7 mouse cellular contexts compared by ENCODE assay signal in the genomic region with DNA sequence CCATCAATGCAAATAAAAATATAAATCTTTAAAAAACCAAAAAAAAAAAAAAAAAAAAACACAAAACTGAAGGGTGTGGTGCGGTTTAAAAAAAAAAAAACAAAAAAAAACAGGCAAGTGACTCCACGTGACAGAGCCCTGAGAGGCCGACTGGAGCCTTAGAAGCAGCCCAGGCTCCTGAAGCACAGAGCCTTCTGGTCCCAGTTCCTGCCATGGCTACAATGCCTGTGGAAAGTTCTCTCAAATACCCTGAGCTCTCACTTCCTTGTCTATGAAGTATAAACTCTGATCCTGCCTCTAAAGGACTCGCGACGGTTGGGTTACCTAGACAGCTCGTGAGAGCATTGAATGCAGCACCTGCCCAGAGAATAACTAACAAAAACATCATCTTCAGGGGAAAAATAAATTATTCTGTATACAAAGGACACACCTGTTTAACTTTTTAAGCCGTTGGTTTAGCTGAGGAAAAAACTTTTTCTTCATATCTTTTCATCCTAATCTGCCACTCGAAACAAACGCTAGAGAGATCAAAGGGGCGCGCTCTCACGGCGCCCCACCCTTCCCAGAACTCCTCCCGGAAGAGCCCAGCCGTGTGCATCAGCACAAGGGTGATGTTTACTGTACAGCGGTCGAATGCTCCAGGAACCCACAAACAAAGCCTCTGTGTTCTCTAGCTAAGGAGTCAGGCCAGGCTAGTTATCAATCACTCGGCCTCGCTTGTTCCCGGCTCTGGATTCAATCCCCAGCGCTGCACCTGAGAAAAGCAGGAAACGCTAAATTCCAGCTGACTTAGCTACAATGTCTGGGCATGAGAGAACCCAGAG. TPM values are rescaled to one million over a fixed set of nuclear protein-coding genes. Genes with fewer than 3 reads are reported as not detected.
DNase-seq lines count a peak whose midpoint lies in the region; ATAC-seq and TF ChIP-seq lines count a peak whose summit lies in the region.

No protein-coding gene starts in this region.

- no peak for TF ChIP-seq CTCF in cortical plate, adult 2 months (IDR thresholded peaks at IDR 0.05; ENCODE audit: extremely low read depth, insufficient read depth, low read length)
- TF ChIP-seq CTCF in cerebellum, adult 2 months (IDR thresholded peaks at IDR 0.05; ENCODE audit: borderline replicate concordance, insufficient read depth, low read depth, low read length), result no peak

- 56% methylated on average over 23 of the region's 23 CpGs for WGBS in neural tube, embryonic 11.5 days
- WGBS in midbrain, embryonic 16.5 days, result 60% methylated on average over 23 of the region's 23 CpGs
- 78% methylated on average over 23 of the region's 23 CpGs for WGBS in cerebellum, adult 2 months

- H3K4me3 ChIP-seq in neural tube, embryonic 11.5 days (ENCODE audit: low read depth, low read length), result no peak overlapping the region
- no peak overlapping the region for H3K4me3 ChIP-seq in cortical plate, adult 2 months (ENCODE audit: insufficient read depth, low read length)
- H3K4me3 ChIP-seq in midbrain, embryonic 16.5 days (ENCODE audit: low read depth, low read length), result no peak overlapping the region
- H3K4me3 ChIP-seq in cerebellum, adult 2 months (replicated peaks; ENCODE audit: insufficient read depth, low read depth, low read length), result no peak overlapping the region

- H3K27ac ChIP-seq in neural tube, embryonic 11.5 days (ENCODE audit: low read depth, low read length), result 0 out of 2 replicates have a peak overlapping the region, but pooled peaks have one; percentile 27
- 0 out of 2 replicates have a peak overlapping the region, but pooled peaks have one; percentile 34 for H3K27ac ChIP-seq in cortical plate, adult 2 months (ENCODE audit: insufficient read depth, low read length)
- no peak overlapping the region for H3K27ac ChIP-seq in midbrain, embryonic 16.5 days (ENCODE audit: low read length)
- no peak overlapping the region for H3K27ac ChIP-seq in cerebellum, adult 2 months (ENCODE audit: insufficient read depth, low read length)

- peak; percentile 43 for DNase-seq in neural tube, embryonic 11.5 days (ENCODE audit: low spot score)
- DNase-seq in neural tube, embryonic 10.5 days (ENCODE audit: extremely low spot score, low spot score), result no peak
- peak; percentile 76 for DNase-seq in induced T-regulatory cell, adult 2 months (ENCODE audit: low read depth)
- DNase-seq in cerebellum, adult 2 months, result no peak
- DNase-seq in kidney, postnatal 14 days, result no peak

- H3K4me1 ChIP-seq in neural tube, embryonic 11.5 days (ENCODE audit: control insufficient read depth, insufficient read depth, low read length), result peaks cover 5% of the 10 kb centered on the region; the same call in 1 of the 2 replicates
- no peaks in the 10 kb centered on the region for H3K4me1 ChIP-seq in cortical plate, adult 2 months (ENCODE audit: control insufficient read depth, insufficient read depth, low read length)
- no peaks in the 10 kb centered on the region for H3K4me1 ChIP-seq in midbrain, embryonic 16.5 days (ENCODE audit: control insufficient read depth, insufficient read depth, low read length)
- no peaks in the 10 kb centered on the region for H3K4me1 ChIP-seq in cerebellum, adult 2 months (ENCODE audit: control insufficient read depth, insufficient read depth, low read length)

- no peak overlapping the region for H3K9ac ChIP-seq in neural tube, embryonic 11.5 days (ENCODE audit: low read length)
- no peak overlapping the region for H3K9ac ChIP-seq in midbrain, embryonic 16.5 days (ENCODE audit: low read depth, low read length)

- H3K27me3 ChIP-seq in neural tube, embryonic 11.5 days (ENCODE audit: control insufficient read depth, insufficient read depth, low read length), result no peaks in the 10 kb centered on the region
- no peaks in the 10 kb centered on the region for H3K27me3 ChIP-seq in midbrain, embryonic 16.5 days (ENCODE audit: control insufficient read depth, insufficient read depth, low read depth, low read length)
- no peaks in the 10 kb centered on the region for H3K27me3 ChIP-seq in cerebellum, adult 2 months (ENCODE audit: control insufficient read depth, insufficient read depth, low read length)

- peaks cover 2% of the 10 kb centered on the region; the same call in 1 of the 2 replicates for H3K36me3 ChIP-seq in neural tube, embryonic 11.5 days (ENCODE audit: control insufficient read depth, insufficient read depth, low read length)
- peaks cover 5% of the 10 kb centered on the region; the same call in 1 of the 2 replicates for H3K36me3 ChIP-seq in midbrain, embryonic 16.5 days (ENCODE audit: control insufficient read depth, insufficient read depth, low read length)

- no peak for TF ChIP-seq POLR2A in cortical plate, adult 2 months (IDR thresholded peaks at IDR 0.05; ENCODE audit: extremely low read depth, insufficient read depth, low read length)
- no peak for TF ChIP-seq POLR2A in cerebellum, adult 2 months (IDR thresholded peaks at IDR 0.05; ENCODE audit: borderline replicate concordance, insufficient read depth, low read length)

- no peaks in the 10 kb centered on the region for H3K9me3 ChIP-seq in neural tube, embryonic 11.5 days (ENCODE audit: control insufficient read depth, low read length)
- H3K9me3 ChIP-seq in midbrain, embryonic 16.5 days (replicated peaks; ENCODE audit: control insufficient read depth, low read length, poor library complexity, severe bottlenecking), result no peaks in the 10 kb centered on the region

- 0 out of 2 replicates have a peak, but pooled peaks have one; percentile 38 for ATAC-seq in neural tube, embryonic 11.5 days (ENCODE audit: insufficient read depth, low FRiP score, low TSS enrichment)
- no peak for ATAC-seq in midbrain, embryonic 16.5 days

- 0 out of 2 replicates have a peak overlapping the region, but pooled peaks have one; percentile 9 for H3K4me2 ChIP-seq in neural tube, embryonic 11.5 days (ENCODE audit: low read depth)
- H3K4me2 ChIP-seq in midbrain, embryonic 16.5 days (ENCODE audit: low read length), result peak overlapping the region; percentile 30

RNA-seq across cellular contexts. Expression of a gene that starts 27.4 kb away (rescaled TPM):
- polyA plus RNA-seq in neural tube, embryonic 11.5 days (2014; fragmentation: Nextera tagmentation; extraction: Ambion mirVana), result 79.2 and 84.5 TPM in 2 replicates
- polyA plus RNA-seq in cortical plate, adult 2 months (2012; rRNA removed), result 25.7 and 26.0 TPM in 2 replicates
- 58.3 and 66.1 TPM in 2 replicates for polyA plus RNA-seq in midbrain, embryonic 16.5 days (2015; fragmentation: Nextera tagmentation; extraction: Ambion mirVana)
- 17.3 and 17.9 TPM in 2 replicates for polyA plus RNA-seq in cerebellum, adult 2 months (2012; rRNA removed)

RNA-seq across cellular contexts. Expression of a gene that starts 27.6 kb away (rescaled TPM):
- polyA plus RNA-seq in neural tube, embryonic 11.5 days (2014; fragmentation: Nextera tagmentation; extraction: Ambion mirVana), result not detected in 2 replicates
- polyA plus RNA-seq in cortical plate, adult 2 months (2012; rRNA removed), result 0.28 and 0.48 TPM in 2 replicates
- polyA plus RNA-seq in midbrain, embryonic 16.5 days (2015; fragmentation: Nextera tagmentation; extraction: Ambion mirVana), result 0.25 and 0.45 TPM in 2 replicates
- 0.21 and 0.30 TPM in 2 replicates for polyA plus RNA-seq in cerebellum, adult 2 months (2012; rRNA removed)

RNA-seq across cellular contexts. Expression of a gene that starts 28.2 kb away (rescaled TPM):
- 8.7 and 8.8 TPM in 2 replicates for polyA plus RNA-seq in neural tube, embryonic 11.5 days (2014; fragmentation: Nextera tagmentation; extraction: Ambion mirVana)
- polyA plus RNA-seq in cortical plate, adult 2 months (2012; rRNA removed), result 9.5 and 10.2 TPM in 2 replicates
- 2.6 and 2.7 TPM in 2 replicates for polyA plus RNA-seq in midbrain, embryonic 16.5 days (2015; fragmentation: Nextera tagmentation; extraction: Ambion mirVana)
- 7.4 and 7.7 TPM in 2 replicates for polyA plus RNA-seq in cerebellum, adult 2 months (2012; rRNA removed)

Comparison
In these comparisons a context has a peak if more than half of its experiments do, and no peak if none do; other contexts are left out.
1. DNase-seq: peak in neural tube, embryonic 11.5 days (single experiment) and induced T-regulatory cell, adult 2 months (single experiment); none in neural tube, embryonic 10.5 days (single experiment), cerebellum, adult 2 months (0 of 2) and kidney, postnatal 14 days (single experiment).
2. H3K27ac ChIP-seq: peak in neural tube, embryonic 11.5 days (single experiment) and cortical plate, adult 2 months (single experiment); none in midbrain, embryonic 16.5 days (single experiment) and cerebellum, adult 2 months (single experiment).